Mouse (Mus musculus) testis, adult 10 weeks (tissue): ENCODE results near the gene Gm21738. TPM values are rescaled to one million over a fixed set of nuclear protein-coding genes. Genes with fewer than 3 reads are reported as not detected.

Experiments
- polyA plus RNA-seq: library from polyadenylated mRNA; stranded (reverse); fragments of 350-450 nt; fragmentation: Illumina TruSeq; extraction: RNeasy Lipid Tissue Mini Kit (QIAGEN cat#74804); gene quantifications from one replicate; pipeline ENCODE4 v1.2.3, GENCODE M21; 2014; ENCODE audit warnings: low read depth, low replicate concordance

The Gm21738 gene
- not detected for polyA plus RNA-seq

GRCm38 (mm10) chr14:19418830-19419229 lies at the start of gene Gm21738:
Gene Gm21738 (minus strand): TSS chr14:19418930.

Other genes with a start within 250 kb of the Gm21738 start
- gene Gm2244, start 131.0 kb upstream of the Gm21738 start, polyA plus RNA-seq, result 0.56 TPM
- gene Gm2237, start 166.2 kb upstream of the Gm21738 start, polyA plus RNA-seq, result 9.9 TPM
- 63.9 TPM for gene Gm5458, start 183.7 kb upstream of the Gm21738 start, polyA plus RNA-seq